Mouse (Mus musculus) lung, embryonic 14.5 days (tissue): ENCODE results near the gene Atxn7. TPM values are rescaled to one million over a fixed set of nuclear protein-coding genes. Genes with fewer than 3 reads are reported as not detected.
A peak's percentile ranks its signal among the peaks of the same experiment; 100 is the strongest.

Experiments used
- ATAC-seq: fragments of 200-750 bp; cut with Nextera tagmentation; 2 replicates; pipeline ENCODE4 v1.8.0; 2017; ENCODE audit warnings: mild to moderate bottlenecking, moderate TSS enrichment, moderate library complexity; ENCODE audit not compliant: insufficient read depth
- DNase-seq: peaks from one replicate; pipeline ENCODE4 v3.0.0-alpha.2; 2015
- H3K27ac ChIP-seq: fragments of 300-500 bp; sonication (generic); 2 replicates; pipeline ENCODE4 v1.5.1; 2014; ENCODE audit warnings: low read depth, mild to moderate bottlenecking, moderate library complexity
- H3K27me3 ChIP-seq: fragments of 300-500 bp; sonication (generic); 2 replicates; pipeline ENCODE4 v1.6.1; 2014; ENCODE audit warnings: low read length, control low read depth; ENCODE audit not compliant: insufficient read depth
- H3K36me3 ChIP-seq: fragments of 300-500 bp; sonication (generic); 2 replicates; pipeline ENCODE4 v1.6.1; 2014; ENCODE audit warnings: control low read depth; ENCODE audit not compliant: insufficient read depth
- H3K4me1 ChIP-seq: fragments of 300-500 bp; sonication (generic); 2 replicates; pipeline ENCODE4 v1.6.1; 2014; ENCODE audit warnings: antibody characterized with exemption, control low read depth; ENCODE audit not compliant: insufficient read depth
- H3K4me2 ChIP-seq: fragments of 300-500 bp; sonication (generic); 2 replicates; pipeline ENCODE4 v1.6.1; 2014; ENCODE audit warnings: mild to moderate bottlenecking
- H3K4me3 ChIP-seq: fragments of 300-500 bp; sonication (generic); 2 replicates; pipeline ENCODE4 v1.5.1; 2014; ENCODE audit warnings: low read depth, low read length
- H3K9ac ChIP-seq: fragments of 300-500 bp; sonication (generic); 2 replicates; pipeline ENCODE4 v1.6.1; 2014
- H3K9me3 ChIP-seq: fragments of 300-500 bp; sonication (generic); 2 replicates; pipeline ENCODE4 v1.6.1; 2016; ENCODE audit warnings: low read depth, low read length, control low read depth
- CTCF ChIP-seq: IDR thresholded peaks from 2 replicates; pipeline ENCODE4 v1.5.1; 2016; ENCODE audit warnings: antibody characterized with exemption, low read depth
- WGBS: fragments of 180-500 bp; shearing (Covaris S2); extraction: QIAGEN DNeasy Blood & Tissue Kit; methylation state at CpG from one replicate; pipeline ENCODE4 v1.1.7; 2014; 5-methylcytosine and 5-hydroxymethylcytosine counted together
- polyA plus RNA-seq: library from polyadenylated mRNA; unstranded; fragments of >200 nt; fragmentation: Nextera tagmentation; extraction: Ambion mirVana; gene quantifications from 2 replicates; pipeline ENCODE4 v1.2.1, GENCODE M21; 2014

Gene Atxn7
- polyA plus RNA-seq, 1 experiment from 2014 or later = 6.0 TPM

DNA sequence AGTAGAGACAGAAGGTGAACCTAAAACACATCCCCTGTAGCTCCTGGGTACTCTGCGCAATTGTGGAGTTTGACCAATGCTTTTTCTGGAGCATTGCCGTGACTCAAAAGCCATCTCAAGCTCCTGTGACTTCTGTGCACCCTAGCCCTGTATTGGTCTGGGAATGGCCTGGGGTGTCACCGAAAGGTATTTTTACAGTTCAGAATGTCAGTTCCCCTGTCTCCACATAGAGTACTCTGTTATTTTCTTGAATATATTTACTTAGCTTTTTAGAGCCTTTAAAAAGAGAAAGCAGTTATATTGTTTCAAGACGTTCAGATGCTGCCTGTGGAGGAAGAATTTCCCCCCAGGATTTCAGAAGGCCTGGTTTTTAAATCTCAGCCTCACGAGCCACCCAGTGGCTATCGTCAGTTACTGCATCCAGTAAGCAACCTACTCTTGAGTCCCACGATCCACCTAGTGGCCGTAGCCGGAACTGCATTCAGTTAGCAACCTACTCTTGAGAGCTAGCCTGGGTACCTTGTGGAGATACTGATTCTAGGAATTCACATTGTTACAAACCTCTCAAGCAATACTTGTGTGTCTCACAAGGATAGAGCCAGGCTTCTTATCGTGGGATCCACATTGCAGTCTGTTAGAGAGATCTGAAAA, 137.2 kb downstream of the Atxn7 start:
- Histone ChIP-seq H3K4me3 (no peak overlapping the region), H3K4me2 (no peak overlapping the region), H3K36me3 (peaks cover 71% of the 10 kb centered on the region), H3K27me3 (no peaks in the 10 kb centered on the region), H3K9me3 (no peaks in the 10 kb centered on the region), H3K27ac (no peak overlapping the region), H3K9ac (no peak overlapping the region), H3K4me1 (no peaks in the 10 kb centered on the region)
- DNase-seq = peak; percentile 97
- peak; percentile 68; the same call in 1 of the 2 replicates for ATAC-seq
- WGBS = 29% methylated on average over 10 of the region's 10 CpGs
- peak; percentile 100 for TF ChIP-seq CTCF

DNA sequence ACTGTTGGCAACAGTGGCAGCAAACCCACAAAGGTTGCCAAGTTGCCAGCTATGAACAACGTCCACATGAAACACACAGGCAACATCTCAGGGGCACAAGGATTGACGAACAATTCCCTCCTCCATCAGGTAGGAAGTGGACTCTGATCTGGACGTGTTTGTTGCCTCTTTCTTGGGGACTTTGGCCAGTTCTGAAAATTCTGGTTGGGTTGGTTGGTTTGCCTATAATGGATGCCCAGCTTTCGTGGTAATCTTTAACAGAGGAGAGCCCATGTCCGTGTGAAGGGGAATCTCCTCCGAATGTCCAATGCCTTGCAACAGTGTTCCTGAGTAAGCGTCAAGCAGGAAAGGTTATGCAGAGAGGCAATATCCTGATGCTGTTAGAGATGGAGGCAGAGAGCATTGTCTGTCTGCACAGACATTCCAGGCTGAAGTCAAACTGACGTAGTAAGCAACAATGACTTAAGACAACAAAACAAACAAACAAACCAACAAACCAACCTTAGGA, 139.6 kb downstream of the Atxn7 start:
- no peak for TF ChIP-seq CTCF
- Histone ChIP-seq H3K27ac (no peak overlapping the region), H3K4me3 (no peak overlapping the region), H3K9ac (no peak overlapping the region), H3K9me3 (no peaks in the 10 kb centered on the region), H3K4me1 (no peaks in the 10 kb centered on the region), H3K36me3 (peaks cover 60% of the 10 kb centered on the region), H3K27me3 (no peaks in the 10 kb centered on the region), H3K4me2 (no peak overlapping the region)
- ATAC-seq (no peak), DNase-seq (no peak)
- WGBS = 88% methylated on average over 8 of the region's 8 CpGs

DNA sequence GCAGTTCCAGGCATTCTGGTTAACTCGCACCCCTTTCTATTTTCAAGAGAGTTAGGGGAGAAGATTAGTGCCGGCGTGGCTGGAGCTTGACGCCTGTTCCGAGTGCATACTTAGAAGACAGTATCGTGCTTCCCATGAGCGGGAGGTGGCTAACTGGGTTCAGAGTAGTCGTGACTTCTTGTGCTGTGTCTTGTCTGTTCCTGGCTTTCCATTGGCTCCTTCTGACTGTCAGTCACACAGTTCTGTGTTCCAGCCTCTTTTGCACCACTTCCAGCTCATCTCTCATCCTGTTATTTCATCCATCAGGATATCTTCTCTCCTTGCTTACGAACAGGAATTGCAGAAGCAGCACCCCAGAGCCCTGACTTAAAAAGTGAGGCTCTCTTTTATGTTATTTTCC, 140.1 kb downstream of the Atxn7 start:
- no peak overlapping the region for H3K4me3 ChIP-seq
- ATAC-seq (no peak), DNase-seq (no peak)
- no peak overlapping the region for H3K9ac ChIP-seq
- no peak overlapping the region for H3K27ac ChIP-seq
- H3K36me3 ChIP-seq = peaks cover 55% of the 10 kb centered on the region
- TF ChIP-seq CTCF = no peak
- H3K4me2 ChIP-seq = no peak overlapping the region
- WGBS = 95% methylated on average over 9 of the region's 9 CpGs
- H3K4me1 ChIP-seq = no peaks in the 10 kb centered on the region
- H3K9me3 ChIP-seq = no peaks in the 10 kb centered on the region
- no peaks in the 10 kb centered on the region for H3K27me3 ChIP-seq

DNA sequence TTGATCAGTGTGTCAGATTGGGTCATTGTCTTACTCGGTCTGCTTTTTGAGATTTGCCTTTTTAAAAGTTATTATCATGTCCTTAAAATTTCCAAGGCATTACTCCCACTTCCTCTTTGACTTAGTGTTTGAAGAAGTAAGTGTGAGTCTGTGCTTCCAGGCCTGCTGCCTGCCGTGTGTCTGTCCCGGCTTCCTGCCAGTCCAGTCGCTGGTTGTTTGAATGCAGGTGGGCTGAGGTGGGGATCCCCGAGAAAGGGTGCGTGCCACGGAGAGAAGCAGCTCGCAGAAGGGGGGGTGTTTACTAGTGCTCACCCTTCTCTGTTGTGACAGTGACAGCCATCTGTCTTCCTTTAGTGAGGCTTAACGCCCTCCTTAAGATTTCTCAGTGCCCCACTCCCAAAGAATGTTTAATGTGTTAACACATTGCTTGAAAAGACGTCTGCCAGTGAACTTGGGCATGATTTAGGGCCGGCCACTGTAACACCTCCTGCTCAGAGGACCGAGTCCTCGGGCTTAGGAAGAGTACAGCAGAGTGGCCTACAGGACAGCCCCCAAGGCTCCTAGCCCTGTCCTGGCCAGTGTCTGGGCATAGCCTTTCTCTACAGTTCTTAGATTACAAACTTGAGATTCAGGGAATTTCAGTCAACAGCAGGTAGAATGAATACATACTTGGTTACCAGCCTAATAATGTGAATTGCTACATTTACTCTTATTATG, 143.1 kb downstream of the Atxn7 start:
- no peak for ATAC-seq
- peaks cover 51% of the 10 kb centered on the region for H3K36me3 ChIP-seq
- no peak for TF ChIP-seq CTCF

DNA sequence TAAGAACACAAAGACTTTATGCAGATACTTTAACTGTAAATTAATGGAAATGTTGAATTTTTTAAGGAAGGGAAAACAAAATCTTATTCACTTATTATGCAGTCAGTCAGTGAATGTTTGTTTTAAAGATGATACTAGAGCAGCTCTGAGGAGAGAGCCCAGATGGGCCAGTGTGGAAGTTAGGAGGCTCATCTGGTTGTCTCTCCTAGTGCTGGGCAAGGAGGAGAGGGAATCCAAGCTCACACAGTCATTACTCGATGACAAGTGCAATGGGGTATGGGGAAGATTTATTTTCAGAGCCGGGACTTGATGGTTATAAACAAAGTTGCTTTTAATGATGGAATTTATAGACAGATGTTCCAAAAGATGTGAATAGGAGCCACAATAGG, 143.7 kb downstream of the Atxn7 start:
- no peak for TF ChIP-seq CTCF
- Histone ChIP-seq H3K27me3 (no peaks in the 10 kb centered on the region), H3K9me3 (no peaks in the 10 kb centered on the region), H3K4me2 (no peak overlapping the region), H3K27ac (no peak overlapping the region), H3K4me3 (no peak overlapping the region), H3K36me3 (peaks cover 47% of the 10 kb centered on the region), H3K9ac (no peak overlapping the region), H3K4me1 (no peaks in the 10 kb centered on the region)
- DNase-seq = no peak
- 57% methylated on average over 2 of the region's 2 CpGs for WGBS
- no peak for ATAC-seq

More for the DNA sequence above, 143.1 kb downstream of the Atxn7 start:
- Histone ChIP-seq H3K27ac (no peak overlapping the region), H3K9me3 (no peaks in the 10 kb centered on the region), H3K4me1 (no peaks in the 10 kb centered on the region), H3K27me3 (no peaks in the 10 kb centered on the region), H3K4me2 (no peak overlapping the region), H3K9ac (no peak overlapping the region), H3K4me3 (no peak overlapping the region)
- WGBS = 57% methylated on average over 13 of the region's 13 CpGs
- no peak for DNase-seq

DNA sequence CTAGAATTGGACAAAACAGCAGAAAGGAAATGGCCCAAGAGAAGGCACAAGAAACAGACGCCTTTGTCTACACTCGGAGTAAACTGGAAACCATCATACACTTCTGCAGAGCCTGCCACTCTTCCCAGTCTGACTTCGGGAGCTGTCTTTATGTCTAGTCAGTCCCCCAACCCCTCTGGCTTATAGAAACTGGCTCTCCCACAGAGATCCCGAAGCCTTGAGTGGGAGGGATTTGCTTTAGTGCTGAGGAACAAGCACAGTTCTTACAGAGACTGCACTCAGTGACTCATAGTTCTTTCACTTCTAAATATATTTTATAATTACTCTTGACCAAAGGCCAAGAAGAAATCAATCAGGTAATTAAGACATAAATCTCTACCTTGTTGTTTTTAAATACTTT, 149.5 kb downstream of the Atxn7 start:
- no peak overlapping the region for H3K4me2 ChIP-seq
- TF ChIP-seq CTCF = no peak
- DNase-seq = no peak
- no peak overlapping the region for H3K4me3 ChIP-seq
- ATAC-seq = no peak
- 86% methylated on average over 4 of the region's 4 CpGs for WGBS
- no peak overlapping the region for H3K9ac ChIP-seq
- no peaks in the 10 kb centered on the region for H3K4me1 ChIP-seq
- peaks cover 64% of the 10 kb centered on the region for H3K36me3 ChIP-seq
- H3K9me3 ChIP-seq = no peaks in the 10 kb centered on the region
- no peak overlapping the region for H3K27ac ChIP-seq
- no peaks in the 10 kb centered on the region for H3K27me3 ChIP-seq
